Mouse (Mus musculus) heart, embryonic 16.5 days (tissue): Measurements from ENCODE around the gene Arid4a. TPM values are rescaled to one million over a fixed set of nuclear protein-coding genes. Genes with fewer than 3 reads are reported as not detected.

Experiments
- ATAC-seq: fragments of 200-750 bp; cut with Nextera tagmentation; replicated peaks from 2 replicates; pipeline ENCODE4 v1.8.0; 2017; ENCODE audit warnings: moderate number of reproducible peaks; ENCODE audit not compliant: insufficient read depth, low FRiP score; ENCODE audit errors: extremely low read depth
- H3K27ac ChIP-seq: fragments of 300-500 bp; sonication (generic); 2 replicates; pipeline ENCODE4 v1.5.1; 2014; ENCODE audit warnings: mild to moderate bottlenecking, low read length, control low read depth, moderate library complexity
- H3K27me3 ChIP-seq: fragments of 300-500 bp; sonication (generic); 2 replicates; pipeline ENCODE4 v1.6.1; 2014; ENCODE audit warnings: low read length, mixed read lengths; ENCODE audit not compliant: control insufficient read depth, insufficient read depth
- H3K36me3 ChIP-seq: fragments of 300-500 bp; sonication (generic); 2 replicates; pipeline ENCODE4 v1.6.1; 2014; ENCODE audit not compliant: control insufficient read depth, insufficient read depth
- H3K4me1 ChIP-seq: fragments of 300-500 bp; sonication (generic); 2 replicates; pipeline ENCODE4 v1.6.1; 2014; ENCODE audit warnings: low read length, mixed read lengths; ENCODE audit not compliant: control insufficient read depth, insufficient read depth
- H3K4me2 ChIP-seq: fragments of 300-500 bp; sonication (generic); 2 replicates; pipeline ENCODE4 v1.6.1; 2014; ENCODE audit warnings: low read depth, mild to moderate bottlenecking, control low read depth, low read length
- H3K4me3 ChIP-seq: fragments of 300-500 bp; sonication (generic); 2 replicates; pipeline ENCODE4 v1.5.1; 2014; ENCODE audit warnings: mild to moderate bottlenecking, control low read depth, low read length
- H3K9ac ChIP-seq: fragments of 300-500 bp; sonication (generic); 2 replicates; pipeline ENCODE4 v1.6.1; 2014; ENCODE audit warnings: low read length, control low read depth
- H3K9me3 ChIP-seq: fragments of 300-500 bp; sonication (generic); replicated peaks from 2 replicates; pipeline ENCODE4 v1.6.1; 2016; ENCODE audit warnings: low read length; ENCODE audit not compliant: control insufficient read depth
- WGBS: fragments of 180-500 bp; shearing (Covaris S2); extraction: QIAGEN DNeasy Blood & Tissue Kit; methylation state at CpG from one replicate; pipeline ENCODE4 v1.1.7; 2014; 5-methylcytosine and 5-hydroxymethylcytosine counted together
- polyA plus RNA-seq: library from polyadenylated mRNA; unstranded; fragments of >200 nt; fragmentation: Nextera tagmentation; extraction: Ambion mirVana; gene quantifications from 2 replicates; pipeline ENCODE4 v1.2.1, GENCODE M21; 2015

Arid4a gene
- polyA plus RNA-seq, 1 experiment from 2014 or later: 29.3 TPM

DNA sequence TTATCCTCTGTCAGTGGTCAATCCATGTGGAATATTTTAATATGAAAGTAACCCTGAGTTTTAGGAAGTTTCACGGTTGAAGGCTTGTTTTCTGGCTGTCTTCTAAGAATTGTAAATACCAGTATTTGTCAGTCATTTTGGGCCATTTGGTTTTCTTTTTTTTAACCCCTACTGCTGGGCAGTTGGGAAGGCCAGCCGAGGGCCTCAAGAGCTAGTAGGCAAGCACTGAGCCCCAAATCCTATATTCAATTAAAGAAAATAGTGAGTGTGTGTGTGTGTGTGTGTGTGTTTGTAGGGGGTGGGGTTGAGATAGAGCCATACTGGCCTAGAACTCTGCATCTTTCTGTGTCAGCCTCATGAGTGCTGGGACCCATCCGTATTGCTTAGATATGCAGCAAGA, 39.9 kb upstream of the Arid4a start:
- ATAC-seq: no peak
- no peaks in the 10 kb centered on the region for H3K27me3 ChIP-seq
- WGBS: 65% methylated on average over 3 of the region's 3 CpGs
- H3K36me3 ChIP-seq: peaks cover 2% of the 10 kb centered on the region; the same call in 1 of the 2 replicates
- H3K4me2 ChIP-seq: peak overlapping the region; percentile 82
- H3K9ac ChIP-seq: peak overlapping the region; percentile 97
- H3K4me3 ChIP-seq: peak overlapping the region; percentile 76
- H3K27ac ChIP-seq: no peak overlapping the region
- peaks cover 12% of the 10 kb centered on the region for H3K4me1 ChIP-seq
- H3K9me3 ChIP-seq: no peaks in the 10 kb centered on the region

DNA sequence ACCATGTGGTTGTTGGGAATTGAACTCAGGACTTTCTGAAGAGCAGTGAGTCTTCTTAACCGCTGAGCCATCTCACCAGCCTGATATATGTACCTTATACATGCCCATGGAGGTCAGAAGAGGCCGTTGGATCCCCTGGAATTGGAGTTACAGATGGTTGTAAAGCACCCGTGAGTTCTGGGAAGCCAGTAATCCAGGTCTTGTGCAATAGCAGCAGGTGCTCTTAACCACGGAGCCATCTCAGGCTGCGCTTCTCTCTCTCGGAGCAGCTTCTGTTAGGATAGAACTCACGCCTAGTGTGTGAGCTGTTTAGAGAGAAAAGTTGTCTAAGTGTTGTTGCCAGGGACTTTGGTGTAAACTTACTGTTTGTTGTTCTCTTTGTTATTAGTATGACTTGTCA, 37.4 kb upstream of the Arid4a start:
- no peaks in the 10 kb centered on the region for H3K9me3 ChIP-seq
- H3K4me2 ChIP-seq: no peak overlapping the region
- no peak overlapping the region for H3K4me3 ChIP-seq
- peaks cover 12% of the 10 kb centered on the region for H3K4me1 ChIP-seq
- peaks cover 6% of the 10 kb centered on the region for H3K36me3 ChIP-seq
- no peaks in the 10 kb centered on the region for H3K27me3 ChIP-seq
- 86% methylated on average over 7 of the region's 7 CpGs for WGBS
- no peak for ATAC-seq
- H3K9ac ChIP-seq: no peak overlapping the region
- H3K27ac ChIP-seq: no peak overlapping the region

GRCm38 (mm10) chr12:70984855-70985550, 30.8 kb upstream of the Arid4a start:
- Histone ChIP-seq H3K27me3 (no peaks in the 10 kb centered on the region), H3K4me3 (no peak overlapping the region), H3K27ac (no peak overlapping the region), H3K4me1 (no peaks in the 10 kb centered on the region), H3K9ac (no peak overlapping the region), H3K4me2 (no peak overlapping the region), H3K9me3 (no peaks in the 10 kb centered on the region), H3K36me3 (peaks cover 51% of the 10 kb centered on the region)
- no peak for ATAC-seq
- 90% methylated on average over 7 of the region's 7 CpGs for WGBS

GRCm38 (mm10) chr12:70997225-70997624, 18.6 kb upstream of the Arid4a start:
- Histone ChIP-seq H3K4me2 (no peak overlapping the region), H3K9ac (no peak overlapping the region), H3K4me1 (peaks cover 9% of the 10 kb centered on the region), H3K4me3 (no peak overlapping the region), H3K27me3 (no peaks in the 10 kb centered on the region), H3K9me3 (no peaks in the 10 kb centered on the region), H3K36me3 (peaks cover 26% of the 10 kb centered on the region), H3K27ac (no peak overlapping the region)
- ATAC-seq: no peak
- 93% methylated on average over 5 of the region's 5 CpGs for WGBS

DNA sequence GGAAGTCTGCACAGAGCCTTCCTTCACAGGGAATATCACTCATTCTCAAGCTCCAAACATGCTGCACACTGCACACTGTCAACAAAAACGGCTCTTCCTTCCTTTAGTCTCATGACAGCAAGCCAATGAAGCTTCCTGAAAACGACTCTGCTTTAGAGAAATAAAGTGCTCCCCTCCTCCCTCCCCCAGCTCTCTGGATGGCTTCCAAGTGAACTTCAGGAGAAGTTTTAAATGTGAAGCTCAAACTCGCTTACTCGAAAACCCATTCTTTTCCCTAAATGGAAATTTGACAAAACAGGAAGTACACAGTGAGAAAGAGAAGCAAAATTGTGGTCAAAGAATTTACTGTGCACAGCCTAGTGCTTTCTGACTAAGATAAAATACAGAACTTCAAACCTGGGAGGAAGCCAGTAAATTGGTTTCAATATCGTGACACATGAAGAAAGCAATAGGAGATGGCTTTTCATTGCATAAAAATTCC, 16.3 kb upstream of the Arid4a start:
- Histone ChIP-seq H3K4me3 (peak overlapping the region; percentile 15; the same call in 1 of the 2 replicates), H3K9me3 (no peaks in the 10 kb centered on the region), H3K36me3 (peaks cover 24% of the 10 kb centered on the region), H3K4me1 (peaks cover 9% of the 10 kb centered on the region), H3K4me2 (peak overlapping the region; percentile 35), H3K9ac (no peak overlapping the region), H3K27ac (peak overlapping the region; percentile 76), H3K27me3 (no peaks in the 10 kb centered on the region)
- 31% methylated on average over 5 of the region's 5 CpGs for WGBS
- ATAC-seq: peak; percentile 50; the same call in 1 of the 2 replicates

DNA sequence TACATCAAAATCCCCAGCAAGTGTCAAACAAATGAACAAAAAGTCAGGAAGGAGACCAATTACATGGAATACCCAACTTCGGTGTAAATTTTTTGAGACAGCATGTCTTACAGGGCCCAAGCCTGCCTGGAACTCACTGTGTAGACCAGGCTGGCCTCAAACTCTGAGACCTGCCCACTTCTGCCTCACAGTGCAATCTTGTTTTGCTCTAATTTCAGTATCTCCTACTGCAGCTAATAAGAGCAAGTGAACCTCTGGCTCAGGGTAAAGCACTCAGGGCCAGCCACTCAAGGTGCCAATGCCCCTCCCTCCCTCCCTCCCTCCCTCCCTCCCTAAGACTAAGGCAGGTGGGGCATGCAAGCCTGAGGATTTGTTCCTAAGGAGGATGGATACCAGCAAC, 15.4 kb upstream of the Arid4a start:
- Histone ChIP-seq H3K36me3 (peaks cover 20% of the 10 kb centered on the region), H3K27ac (peak overlapping the region; percentile 35; the same call in 1 of the 2 replicates), H3K4me3 (no peak overlapping the region), H3K4me1 (peaks cover 9% of the 10 kb centered on the region), H3K4me2 (no peak overlapping the region), H3K27me3 (no peaks in the 10 kb centered on the region), H3K9me3 (no peaks in the 10 kb centered on the region), H3K9ac (no peak overlapping the region)
- no peak for ATAC-seq
- WGBS: 69% methylated on average over 1 of the region's 1 CpGs

DNA sequence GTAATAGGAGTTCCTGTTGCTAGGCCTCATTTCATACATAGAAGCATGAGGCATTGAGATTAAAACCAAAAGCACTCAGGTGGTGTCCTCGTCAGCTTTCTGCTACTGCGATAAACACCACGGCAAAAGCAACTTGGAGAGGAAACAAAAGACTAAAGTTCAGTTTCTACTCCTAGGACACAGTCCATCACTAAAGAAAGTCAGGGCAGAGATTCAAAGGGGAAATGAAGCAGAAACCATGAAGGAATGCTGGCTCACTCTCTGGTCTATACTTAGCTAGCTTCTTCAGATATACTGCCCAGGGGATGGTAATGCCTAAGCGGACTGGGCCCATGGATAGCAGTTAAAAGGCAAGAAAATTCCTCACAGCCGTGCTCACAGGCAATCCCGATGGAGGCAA, 14.3 kb upstream of the Arid4a start:
- no peak overlapping the region for H3K27ac ChIP-seq
- H3K9me3 ChIP-seq: no peaks in the 10 kb centered on the region
- H3K27me3 ChIP-seq: no peaks in the 10 kb centered on the region
- H3K4me2 ChIP-seq: no peak overlapping the region
- 73% methylated on average over 6 of the region's 6 CpGs for WGBS
- ATAC-seq: no peak
- H3K4me1 ChIP-seq: peaks cover 17% of the 10 kb centered on the region
- no peak overlapping the region for H3K4me3 ChIP-seq
- H3K36me3 ChIP-seq: peaks cover 26% of the 10 kb centered on the region
- no peak overlapping the region for H3K9ac ChIP-seq

- peaks cover 34% of the 10 kb centered on the region for H3K36me3 ChIP-seq
- H3K27ac ChIP-seq: no peak overlapping the region
Observed at GRCm38 (mm10) chr12:71003760-71004426, 11.9 kb upstream of the Arid4a start.

DNA sequence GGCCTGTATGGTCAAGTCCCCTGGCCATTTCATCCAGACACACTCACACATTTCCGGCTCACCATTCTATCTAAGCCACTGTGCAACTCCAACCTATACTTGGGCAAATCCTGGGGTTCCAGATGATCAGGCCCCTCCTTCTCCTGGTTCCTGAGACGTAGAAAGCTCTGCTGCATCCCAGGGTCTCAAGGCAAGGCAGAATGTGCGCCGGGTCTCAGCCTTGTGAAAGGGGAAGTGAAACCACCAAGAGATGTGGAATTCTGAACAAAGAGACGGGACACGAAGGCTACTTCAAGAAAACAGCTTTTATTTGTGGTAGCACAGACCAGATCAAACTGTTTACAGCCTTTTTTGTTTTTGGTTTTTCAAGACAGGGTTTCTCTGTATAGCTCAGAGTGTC, 9.6 kb upstream of the Arid4a start:
- Histone ChIP-seq H3K4me3 (no peak overlapping the region), H3K9me3 (no peaks in the 10 kb centered on the region), H3K4me2 (no peak overlapping the region), H3K36me3 (peaks cover 37% of the 10 kb centered on the region), H3K9ac (no peak overlapping the region), H3K27me3 (no peaks in the 10 kb centered on the region), H3K27ac (no peak overlapping the region), H3K4me1 (peaks cover 14% of the 10 kb centered on the region)
- WGBS: 88% methylated on average over 6 of the region's 6 CpGs
- ATAC-seq: no peak

More at GRCm38 (mm10) chr12:71003760-71004426, 11.9 kb upstream of the Arid4a start:
- Histone ChIP-seq H3K9ac (no peak overlapping the region), H3K27me3 (no peaks in the 10 kb centered on the region), H3K4me3 (no peak overlapping the region), H3K4me2 (no peak overlapping the region), H3K9me3 (no peaks in the 10 kb centered on the region), H3K4me1 (peaks cover 18% of the 10 kb centered on the region)
- 90% methylated on average over 5 of the region's 6 CpGs for WGBS
- no peak for ATAC-seq
